Mouse (Mus musculus): ENCODE measurements at regions not wholly inside any gene's neighbourhood (a gene's known extent, or its start where the extent isn't known, plus 50 kb on each side); places are given as distances from the start of the nearest gene placed in this dataset.

GRCm38 (mm10) chr14:15603954-15604523 is 165.3 kb upstream of the Lrrc3b start:
- ATAC-seq (ENCODE audit: insufficient read depth, low read depth), result no peak
- H3K36me3 ChIP-seq (replicated peaks; ENCODE audit: control insufficient read depth, insufficient read depth, low read length), result no peaks in the 10 kb centered on the region
- H3K27me3 ChIP-seq (ENCODE audit: control insufficient read depth, insufficient read depth, low read length), result no peaks in the 10 kb centered on the region
- H3K4me1 ChIP-seq (ENCODE audit: control insufficient read depth, insufficient read depth), result no peaks in the 10 kb centered on the region
- H3K9ac ChIP-seq (replicated peaks; ENCODE audit: low read depth, low read length), result no peak overlapping the region
- WGBS, result 63% methylated on average over 3 of the region's 3 CpGs
- H3K4me2 ChIP-seq (ENCODE audit: low read depth, low read length), result no peak overlapping the region
- DNase-seq (ENCODE audit: low spot score), result no peak
- no peak for TF ChIP-seq EP300 (IDR thresholded peaks at IDR 0.05; ENCODE audit: low read depth)
- TF ChIP-seq CTCF (IDR thresholded peaks at IDR 0.05; ENCODE audit: low read depth), result no peak
- no peaks in the 10 kb centered on the region for H3K9me3 ChIP-seq (replicated peaks; ENCODE audit: control insufficient read depth, low read length)
- no peak overlapping the region for H3K4me3 ChIP-seq (ENCODE audit: low read depth, low read length)
- H3K27ac ChIP-seq (ENCODE audit: low read depth), result no peak overlapping the region

DNA sequence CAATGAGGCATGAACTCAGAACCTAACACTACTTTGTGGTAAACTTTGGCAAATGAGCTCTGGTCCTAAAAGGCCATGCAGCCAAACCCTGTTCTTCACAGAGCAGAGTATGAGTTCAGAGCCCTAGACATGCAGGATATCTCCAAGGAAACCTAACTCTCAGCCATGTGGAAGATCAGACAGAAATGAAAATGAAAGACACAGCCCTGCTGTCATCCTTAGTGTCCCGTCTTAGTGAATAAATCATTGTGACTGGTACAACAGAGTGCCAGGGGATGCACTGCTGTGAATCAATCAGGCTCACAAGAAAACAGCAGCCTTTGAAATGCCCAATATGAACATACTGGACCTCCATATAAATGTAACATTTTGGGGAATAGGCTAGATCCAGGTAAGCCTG is 171.4 kb upstream of the Lrrc3b start:
- TF ChIP-seq CTCF (IDR thresholded peaks at IDR 0.05; ENCODE audit: low read depth) (no peak), EP300 (IDR thresholded peaks at IDR 0.05; ENCODE audit: low read depth) (no peak)
- 67% methylated on average over 1 of the region's 1 CpGs for WGBS
- H3K27ac ChIP-seq (ENCODE audit: low read depth), result no peak overlapping the region
- H3K9ac ChIP-seq (replicated peaks; ENCODE audit: low read depth, low read length), result no peak overlapping the region
- H3K9me3 ChIP-seq (replicated peaks; ENCODE audit: control insufficient read depth, low read length), result no peaks in the 10 kb centered on the region
- no peak for DNase-seq (ENCODE audit: low spot score)
- no peak overlapping the region for H3K4me2 ChIP-seq (ENCODE audit: low read depth, low read length)
- H3K4me3 ChIP-seq (ENCODE audit: low read depth, low read length), result no peak overlapping the region
- no peaks in the 10 kb centered on the region for H3K4me1 ChIP-seq (ENCODE audit: control insufficient read depth, insufficient read depth)
- no peaks in the 10 kb centered on the region for H3K36me3 ChIP-seq (replicated peaks; ENCODE audit: control insufficient read depth, insufficient read depth, low read length)
- no peaks in the 10 kb centered on the region for H3K27me3 ChIP-seq (ENCODE audit: control insufficient read depth, insufficient read depth, low read length)
- no peak for ATAC-seq (ENCODE audit: insufficient read depth, low read depth)

- H3K36me3 ChIP-seq (replicated peaks; ENCODE audit: control insufficient read depth, insufficient read depth, low read length), result no peaks in the 10 kb centered on the region
- no peak for TF ChIP-seq CTCF (IDR thresholded peaks at IDR 0.05; ENCODE audit: low read depth)
- no peak for TF ChIP-seq EP300 (IDR thresholded peaks at IDR 0.05; ENCODE audit: low read depth)
- no peaks in the 10 kb centered on the region for H3K27me3 ChIP-seq (ENCODE audit: control insufficient read depth, insufficient read depth, low read length)
- no peaks in the 10 kb centered on the region for H3K9me3 ChIP-seq (replicated peaks; ENCODE audit: control insufficient read depth, low read length)
- ATAC-seq (ENCODE audit: insufficient read depth, low read depth), result no peak
- H3K27ac ChIP-seq (ENCODE audit: low read depth), result no peak overlapping the region
- WGBS, result 53% methylated on average over 2 of the region's 2 CpGs
- H3K4me3 ChIP-seq (ENCODE audit: low read depth, low read length), result no peak overlapping the region
- no peaks in the 10 kb centered on the region for H3K4me1 ChIP-seq (ENCODE audit: control insufficient read depth, insufficient read depth)
- H3K4me2 ChIP-seq (ENCODE audit: low read depth, low read length), result no peak overlapping the region
- DNase-seq (ENCODE audit: low spot score), result no peak
- no peak overlapping the region for H3K9ac ChIP-seq (replicated peaks; ENCODE audit: low read depth, low read length)
Measured at GRCm38 (mm10) chr14:15634581-15634980, 195.8 kb upstream of the Lrrc3b start.

DNA sequence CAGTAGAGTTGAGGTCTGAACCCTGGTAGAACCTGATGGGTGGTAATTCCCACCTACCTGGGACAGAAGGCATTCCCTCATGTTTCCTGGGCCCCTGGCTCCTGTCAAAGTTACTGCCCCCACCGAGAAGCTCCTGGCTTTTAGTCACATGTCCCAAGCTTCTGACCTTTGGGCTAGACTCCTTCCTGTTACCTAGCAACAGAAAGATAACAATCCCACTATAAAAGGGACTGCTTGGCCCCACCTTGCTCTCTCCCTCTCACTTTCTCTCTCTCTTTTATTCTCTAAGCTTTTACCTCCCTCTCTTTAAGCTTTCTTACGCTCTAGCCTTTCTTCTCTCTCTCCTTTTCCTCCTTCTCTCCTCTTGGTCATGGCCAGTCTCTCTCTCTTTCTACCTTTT is 198.9 kb upstream of the Lrrc3b start:
- no peak for DNase-seq (ENCODE audit: low spot score)
- Histone ChIP-seq H3K9ac (replicated peaks; ENCODE audit: low read depth, low read length) (no peak overlapping the region), H3K27me3 (ENCODE audit: control insufficient read depth, insufficient read depth, low read length) (no peaks in the 10 kb centered on the region), H3K36me3 (replicated peaks; ENCODE audit: control insufficient read depth, insufficient read depth, low read length) (no peaks in the 10 kb centered on the region), H3K27ac (ENCODE audit: low read depth) (no peak overlapping the region), H3K4me3 (ENCODE audit: low read depth, low read length) (no peak overlapping the region), H3K9me3 (replicated peaks; ENCODE audit: control insufficient read depth, low read length) (no peaks in the 10 kb centered on the region), H3K4me2 (ENCODE audit: low read depth, low read length) (no peak overlapping the region), H3K4me1 (ENCODE audit: control insufficient read depth, insufficient read depth) (no peaks in the 10 kb centered on the region)
- 75% methylated on average over 2 of the region's 2 CpGs for WGBS
- TF ChIP-seq EP300 (IDR thresholded peaks at IDR 0.05; ENCODE audit: low read depth) (no peak), CTCF (IDR thresholded peaks at IDR 0.05; ENCODE audit: low read depth) (no peak)
- no peak for ATAC-seq (ENCODE audit: insufficient read depth, low read depth)

DNA sequence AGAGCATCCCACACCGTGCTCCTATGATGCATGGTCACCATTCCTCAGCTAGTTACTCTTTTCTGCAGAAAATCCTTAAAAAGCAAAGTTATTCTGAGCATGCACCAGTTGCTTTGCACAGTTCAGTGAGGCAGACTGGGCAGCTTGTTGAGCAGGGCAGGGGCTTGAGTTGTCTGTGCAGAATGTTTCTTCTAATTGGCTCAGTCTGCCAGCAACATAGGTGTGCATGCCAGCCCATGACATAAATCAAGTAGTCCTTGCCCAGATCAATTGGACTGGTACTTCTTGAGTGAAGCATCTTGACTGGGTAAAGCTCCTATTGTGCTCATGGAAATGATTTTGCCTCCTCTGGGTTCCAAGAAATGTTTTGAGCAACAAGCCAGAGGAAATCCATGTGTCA is 200.1 kb upstream of the Lrrc3b start:
- H3K27me3 ChIP-seq (ENCODE audit: control insufficient read depth, insufficient read depth, low read length), result no peaks in the 10 kb centered on the region
- ATAC-seq (ENCODE audit: insufficient read depth, low read depth) (no peak), DNase-seq (ENCODE audit: low spot score) (no peak)
- H3K36me3 ChIP-seq (replicated peaks; ENCODE audit: control insufficient read depth, insufficient read depth, low read length), result no peaks in the 10 kb centered on the region
- H3K27ac ChIP-seq (ENCODE audit: low read depth), result no peak overlapping the region
- no peak overlapping the region for H3K9ac ChIP-seq (replicated peaks; ENCODE audit: low read depth, low read length)
- WGBS, result 70% methylated on average over 1 of the region's 1 CpGs
- TF ChIP-seq CTCF (IDR thresholded peaks at IDR 0.05; ENCODE audit: low read depth), result no peak
- TF ChIP-seq EP300 (IDR thresholded peaks at IDR 0.05; ENCODE audit: low read depth), result no peak
- no peaks in the 10 kb centered on the region for H3K4me1 ChIP-seq (ENCODE audit: control insufficient read depth, insufficient read depth)
- H3K4me2 ChIP-seq (ENCODE audit: low read depth, low read length), result no peak overlapping the region
- H3K9me3 ChIP-seq (replicated peaks; ENCODE audit: control insufficient read depth, low read length), result no peaks in the 10 kb centered on the region
- H3K4me3 ChIP-seq (ENCODE audit: low read depth, low read length), result no peak overlapping the region

DNA sequence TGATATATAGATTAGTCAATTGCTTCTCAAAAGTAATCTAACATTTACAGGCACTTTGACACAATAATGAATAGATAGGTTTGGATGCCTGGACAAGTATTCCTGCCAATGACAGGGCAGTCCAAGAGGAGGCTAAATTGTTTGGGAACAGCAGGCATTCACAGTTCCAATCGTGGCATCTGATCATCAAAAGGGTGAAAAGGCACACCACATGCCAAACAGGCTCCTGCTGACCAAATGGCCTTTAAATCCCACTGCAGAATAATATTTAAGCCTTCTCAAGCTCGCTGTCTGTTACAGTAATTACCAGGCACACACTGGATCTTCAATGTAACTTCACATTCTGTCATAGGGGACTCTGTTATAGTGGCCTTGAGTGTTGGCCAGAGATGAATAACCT is 222.1 kb upstream of the Lrrc3b start:
- Histone ChIP-seq H3K27ac (ENCODE audit: low read depth) (no peak overlapping the region), H3K4me2 (ENCODE audit: low read depth, low read length) (no peak overlapping the region), H3K4me3 (ENCODE audit: low read depth, low read length) (no peak overlapping the region), H3K9ac (replicated peaks; ENCODE audit: low read depth, low read length) (no peak overlapping the region), H3K4me1 (ENCODE audit: control insufficient read depth, insufficient read depth) (no peaks in the 10 kb centered on the region), H3K27me3 (ENCODE audit: control insufficient read depth, insufficient read depth, low read length) (no peaks in the 10 kb centered on the region), H3K9me3 (replicated peaks; ENCODE audit: control insufficient read depth, low read length) (no peaks in the 10 kb centered on the region), H3K36me3 (replicated peaks; ENCODE audit: control insufficient read depth, insufficient read depth, low read length) (no peaks in the 10 kb centered on the region)
- 37% methylated on average over 2 of the region's 2 CpGs for WGBS
- DNase-seq (ENCODE audit: low spot score) (no peak), ATAC-seq (ENCODE audit: insufficient read depth, low read depth) (no peak)
- TF ChIP-seq EP300 (IDR thresholded peaks at IDR 0.05; ENCODE audit: low read depth), result no peak
- TF ChIP-seq CTCF (IDR thresholded peaks at IDR 0.05; ENCODE audit: low read depth), result no peak
